Mouse (Mus musculus): ENCODE results near the gene Shroom1. TPM values are rescaled to one million over a fixed set of nuclear protein-coding genes. Genes with fewer than 3 reads are reported as not detected.

Gene Shroom1
- polyA plus RNA-seq, 1 experiment from 2014 or later: 2.5 TPM

- Histone ChIP-seq H3K4me1 (replicated peaks; ENCODE audit: control insufficient read depth, insufficient read depth, low read length) (peaks cover 11% of the 10 kb centered on the region), H3K27ac (no peak overlapping the region), H3K4me3 (replicated peaks; ENCODE audit: low read length) (no peak overlapping the region), H3K36me3 (replicated peaks; ENCODE audit: control insufficient read depth, insufficient read depth) (no peaks in the 10 kb centered on the region), H3K27me3 (ENCODE audit: control insufficient read depth, insufficient read depth, low read length) (peaks cover 14% of the 10 kb centered on the region), H3K4me2 (replicated peaks) (no peak overlapping the region), H3K9me3 (ENCODE audit: control insufficient read depth, low read length) (no peaks in the 10 kb centered on the region), H3K9ac (no peak overlapping the region)
- DNase-seq (ENCODE audit: low spot score) (no peak), ATAC-seq (ENCODE audit: low FRiP score) (no peak)
- 42% methylated on average over 8 of the region's 8 CpGs for WGBS
These were observed 60.0 kb downstream of the Shroom1 start for GRCm38 (mm10) chr11:53516775-53517627.

Small RNAs within 50 kb of the gene (microRNA-seq; reads per million reads assigned to microRNA genes)
- not detected for gene Mir6920

Other genes starting within 250 kb of the Shroom1 start
- gene Hspa4, start 156.7 kb upstream of the Shroom1 start, polyA plus RNA-seq (2014; fragmentation: Nextera tagmentation; extraction: Ambion mirVana): 51.5 and 52.7 TPM in 2 replicates
- 13.9 and 14.9 TPM in 2 replicates for gene Zcchc10, start 132.5 kb upstream of the Shroom1 start, polyA plus RNA-seq (2014; fragmentation: Nextera tagmentation; extraction: Ambion mirVana)
- 80.1 and 90.6 TPM in 2 replicates for gene Aff4, start 106.4 kb upstream of the Shroom1 start, polyA plus RNA-seq (2014; fragmentation: Nextera tagmentation; extraction: Ambion mirVana)
- not detected in 2 replicates for gene Leap2, start 34.0 kb upstream of the Shroom1 start, polyA plus RNA-seq (2014; fragmentation: Nextera tagmentation; extraction: Ambion mirVana)
- gene Uqcrq, start 26.4 kb upstream of the Shroom1 start, polyA plus RNA-seq (2014; fragmentation: Nextera tagmentation; extraction: Ambion mirVana): 751 and 866 TPM in 2 replicates
- gene Gdf9, start 26.2 kb upstream of the Shroom1 start, polyA plus RNA-seq (2014; fragmentation: Nextera tagmentation; extraction: Ambion mirVana): 3.1 and 3.2 TPM in 2 replicates
- 0.11 TPM in 1 of 2 replicates, not detected in the other for gene Gm10447, start 95 bp upstream of the Shroom1 start, polyA plus RNA-seq (2014; fragmentation: Nextera tagmentation; extraction: Ambion mirVana)
- gene Gm9837, start 13.3 kb downstream of the Shroom1 start, polyA plus RNA-seq (2014; fragmentation: Nextera tagmentation; extraction: Ambion mirVana): not detected in 2 replicates
- gene Gm9945, start 23.0 kb downstream of the Shroom1 start, polyA plus RNA-seq (2014; fragmentation: Nextera tagmentation; extraction: Ambion mirVana): 0.36 TPM in 1 of 2 replicates, not detected in the other
- gene Sowaha, start 23.1 kb downstream of the Shroom1 start, polyA plus RNA-seq (2014; fragmentation: Nextera tagmentation; extraction: Ambion mirVana): 1.3 and 1.4 TPM in 2 replicates
- 21.6 and 23.7 TPM in 2 replicates for gene Sept8, start 62.1 kb downstream of the Shroom1 start, polyA plus RNA-seq (2014; fragmentation: Nextera tagmentation; extraction: Ambion mirVana)
- 278 and 302 TPM in 2 replicates for gene Kif3a, start 110.2 kb downstream of the Shroom1 start, polyA plus RNA-seq (2014; fragmentation: Nextera tagmentation; extraction: Ambion mirVana)
- 8.3 and 8.5 TPM in 2 replicates for gene Il4, start 161.5 kb downstream of the Shroom1 start, polyA plus RNA-seq (2014; fragmentation: Nextera tagmentation; extraction: Ambion mirVana)
- not detected in 2 replicates for gene Il13, start 177.5 kb downstream of the Shroom1 start, polyA plus RNA-seq (2014; fragmentation: Nextera tagmentation; extraction: Ambion mirVana)